Mouse (Mus musculus): ENCODE data around the gene Relch. TPM values are rescaled to one million over a fixed set of nuclear protein-coding genes. Genes with fewer than 3 reads are reported as not detected.

The Relch gene
- polyA plus RNA-seq, 1 experiment from 2014 or later, result 21.5 TPM

GRCm38 (mm10) chr1:105768397-105768796, 104.7 kb downstream of the Relch start:
- WGBS, result 78% methylated on average over 2 of the region's 2 CpGs
- no peaks in the 10 kb centered on the region for H3K4me1 ChIP-seq (replicated peaks; ENCODE audit: control insufficient read depth, insufficient read depth)
- no peaks in the 10 kb centered on the region for H3K9me3 ChIP-seq (ENCODE audit: control insufficient read depth, low read length)
- DNase-seq (ENCODE audit: low spot score) (no peak), ATAC-seq (ENCODE audit: low FRiP score, low TSS enrichment) (no peak)
- H3K27ac ChIP-seq (replicated peaks), result no peak overlapping the region
- TF ChIP-seq CTCF (IDR thresholded peaks at IDR 0.05; ENCODE audit: low read depth) (no peak), EP300 (optimal IDR thresholded peaks at IDR 0.05) (no peak)
- no peaks in the 10 kb centered on the region for H3K36me3 ChIP-seq (ENCODE audit: control insufficient read depth, insufficient read depth, low read length)
- no peak overlapping the region for H3K4me3 ChIP-seq (ENCODE audit: low read depth, low read length)
- H3K9ac ChIP-seq (ENCODE audit: low read length), result no peak overlapping the region
- H3K4me2 ChIP-seq (replicated peaks; ENCODE audit: low read depth), result no peak overlapping the region
- H3K27me3 ChIP-seq (ENCODE audit: control insufficient read depth, insufficient read depth, low read length), result no peaks in the 10 kb centered on the region

GRCm38 (mm10) chr1:105770685-105771084, 107.0 kb downstream of the Relch start:
- Histone ChIP-seq H3K27ac (replicated peaks) (no peak overlapping the region), H3K9me3 (ENCODE audit: control insufficient read depth, low read length) (no peaks in the 10 kb centered on the region), H3K4me3 (ENCODE audit: low read depth, low read length) (no peak overlapping the region), H3K27me3 (ENCODE audit: control insufficient read depth, insufficient read depth, low read length) (no peaks in the 10 kb centered on the region), H3K36me3 (ENCODE audit: control insufficient read depth, insufficient read depth, low read length) (no peaks in the 10 kb centered on the region), H3K9ac (ENCODE audit: low read length) (no peak overlapping the region), H3K4me1 (replicated peaks; ENCODE audit: control insufficient read depth, insufficient read depth) (no peaks in the 10 kb centered on the region), H3K4me2 (replicated peaks; ENCODE audit: low read depth) (no peak overlapping the region)
- TF ChIP-seq CTCF (IDR thresholded peaks at IDR 0.05; ENCODE audit: low read depth) (no peak), EP300 (optimal IDR thresholded peaks at IDR 0.05) (no peak)
- 77% methylated on average over 2 of the region's 2 CpGs for WGBS
- ATAC-seq (ENCODE audit: low FRiP score, low TSS enrichment) (no peak), DNase-seq (ENCODE audit: low spot score) (no peak)

- H3K9me3 ChIP-seq (ENCODE audit: control insufficient read depth, low read length), result no peaks in the 10 kb centered on the region
- H3K27me3 ChIP-seq (ENCODE audit: control insufficient read depth, insufficient read depth, low read length), result no peaks in the 10 kb centered on the region
- no peaks in the 10 kb centered on the region for H3K4me1 ChIP-seq (replicated peaks; ENCODE audit: control insufficient read depth, insufficient read depth)
- 77% methylated on average over 4 of the region's 4 CpGs for WGBS
- no peaks in the 10 kb centered on the region for H3K36me3 ChIP-seq (ENCODE audit: control insufficient read depth, insufficient read depth, low read length)
- no peak overlapping the region for H3K4me3 ChIP-seq (ENCODE audit: low read depth, low read length)
- ATAC-seq (ENCODE audit: low FRiP score, low TSS enrichment) (no peak), DNase-seq (ENCODE audit: low spot score) (no peak)
- H3K4me2 ChIP-seq (replicated peaks; ENCODE audit: low read depth), result no peak overlapping the region
- no peak for TF ChIP-seq CTCF (IDR thresholded peaks at IDR 0.05; ENCODE audit: low read depth)
- no peak overlapping the region for H3K27ac ChIP-seq (replicated peaks)
- no peak overlapping the region for H3K9ac ChIP-seq (ENCODE audit: low read length)
Observed at GRCm38 (mm10) chr1:105776426-105776825, 112.8 kb downstream of the Relch start.

- peak overlapping the region; percentile 76; the same call in 1 of the 2 replicates for H3K9ac ChIP-seq (ENCODE audit: low read length)
- ATAC-seq (ENCODE audit: low FRiP score, low TSS enrichment), result peak; percentile 57; the same call in 1 of the 2 replicates
- H3K36me3 ChIP-seq (ENCODE audit: control insufficient read depth, insufficient read depth, low read length), result no peaks in the 10 kb centered on the region
- H3K4me3 ChIP-seq (ENCODE audit: low read depth, low read length), result peak overlapping the region; percentile 72
- H3K9me3 ChIP-seq (ENCODE audit: control insufficient read depth, low read length), result no peaks in the 10 kb centered on the region
- 30% methylated on average over 12 of the region's 12 CpGs for WGBS
- no peak overlapping the region for H3K27ac ChIP-seq (replicated peaks)
- TF ChIP-seq CTCF (IDR thresholded peaks at IDR 0.05; ENCODE audit: low read depth) (no peak), EP300 (optimal IDR thresholded peaks at IDR 0.05) (no peak)
- no peak for DNase-seq (ENCODE audit: low spot score)
- peak overlapping the region; percentile 95 for H3K4me2 ChIP-seq (replicated peaks; ENCODE audit: low read depth)
- H3K27me3 ChIP-seq (ENCODE audit: control insufficient read depth, insufficient read depth, low read length), result no peaks in the 10 kb centered on the region
- no peaks in the 10 kb centered on the region for H3K4me1 ChIP-seq (replicated peaks; ENCODE audit: control insufficient read depth, insufficient read depth)
Observed at GRCm38 (mm10) chr1:105780079-105780456, 116.4 kb downstream of the Relch start.

- H3K4me2 ChIP-seq (replicated peaks; ENCODE audit: low read depth), result peak within 1 kb of the TSS; percentile 95
- peak; percentile 69 for TF ChIP-seq CTCF (IDR thresholded peaks at IDR 0.05; ENCODE audit: low read depth)
- no peak for TF ChIP-seq EP300 (optimal IDR thresholded peaks at IDR 0.05)
- H3K27me3 ChIP-seq (ENCODE audit: control insufficient read depth, insufficient read depth, low read length), result no peaks in the 10 kb centered on the region
- 4% methylated on average over 60 of the region's 77 CpGs for WGBS
- H3K4me1 ChIP-seq (replicated peaks; ENCODE audit: control insufficient read depth, insufficient read depth), result no peaks in the 10 kb centered on the region
- H3K27ac ChIP-seq (replicated peaks), result peak within 1 kb of the TSS; percentile 40; the same call in 1 of the 2 replicates
- DNase-seq (ENCODE audit: low spot score) (peak; percentile 80), ATAC-seq (ENCODE audit: low FRiP score, low TSS enrichment) (peak; percentile 93)
- H3K36me3 ChIP-seq (ENCODE audit: control insufficient read depth, insufficient read depth, low read length), result no peaks in the 10 kb centered on the region
- no peaks in the 10 kb centered on the region for H3K9me3 ChIP-seq (ENCODE audit: control insufficient read depth, low read length)
- peak within 1 kb of the TSS; percentile 72 for H3K4me3 ChIP-seq (ENCODE audit: low read depth, low read length)
- H3K9ac ChIP-seq (ENCODE audit: low read length), result peak within 1 kb of the TSS; percentile 76
Observed at GRCm38 (mm10) chr1:105780457-105781364, 117.0 kb downstream of the Relch start, which contains the start of gene Tnfrsf11a. Gene Tnfrsf11a, plus strand, starts transcription at chr1:105780718.
